Mouse (Mus musculus) CH12.LX (cell line): Measurements from ENCODE around the gene Epb41l1. TPM values are rescaled to one million over a fixed set of nuclear protein-coding genes. Genes with fewer than 3 reads are reported as not detected.

Experiments used
- DNase-seq: peaks from one replicate; pipeline ENCODE4 v3.0.0-alpha.2; 2013; ENCODE audit errors: extremely low read depth
- H3K27ac ChIP-seq: 2 replicates; pipeline ENCODE4 v1.5.1; 2012; ENCODE audit warnings: low read depth, mild to moderate bottlenecking, control low read depth, moderate library complexity; ENCODE audit not compliant: insufficient read depth
- H3K27me3 ChIP-seq: replicated peaks from 2 replicates; pipeline ENCODE3; 2012; ENCODE audit warnings: inconsistent platforms
- H3K36me3 ChIP-seq, 2 experiments: replicated peaks in 1 of 2; 2 replicates each; pipeline versions ENCODE3 to v1.6.1; 2012; ENCODE audit warnings: inconsistent platforms in 1 of 2, low read length in 1 of 2, mild to moderate bottlenecking in 1 of 2, mixed read lengths in 1 of 2, moderate library complexity in 1 of 2; ENCODE audit not compliant: control insufficient read depth in 1 of 2, insufficient read depth in 1 of 2
- H3K4me1 ChIP-seq, 2 experiments: 2 replicates each; pipeline ENCODE4 v1.6.1; 2012; ENCODE audit warnings: inconsistent platforms in 1 of 2, moderate library complexity in 1 of 2; ENCODE audit not compliant: insufficient read depth in 2 of 2, control insufficient read depth in 1 of 2
- H3K4me2 ChIP-seq: 2 replicates; pipeline ENCODE4 v1.6.1; 2012; ENCODE audit warnings: low read depth, mild to moderate bottlenecking, control low read depth; ENCODE audit not compliant: poor library complexity, insufficient read depth, severe bottlenecking
- H3K4me3 ChIP-seq, 3 experiments: fragments of 150-350 bp in 1 of 3; sonication (generic) in 1 of 3; replicated peaks in 1 of 3; 2 replicates each; pipeline versions ENCODE3 to v1.5.1; 2011 to 2012; ENCODE audit warnings: low read depth in 2 of 3, low read length in 2 of 3, mild to moderate bottlenecking in 2 of 3, moderate library complexity in 2 of 3, control low read depth in 1 of 3, improper control_type of control experiment in 1 of 3, inconsistent platforms in 1 of 3, mixed read lengths in 1 of 3; ENCODE audit not compliant: poor library complexity in 1 of 3
- H3K79me2 ChIP-seq: replicated peaks from 2 replicates; pipeline ENCODE4 v1.6.1; 2012; ENCODE audit warnings: mild to moderate bottlenecking, moderate library complexity; ENCODE audit not compliant: control insufficient read depth, poor library complexity, insufficient read depth, severe bottlenecking; ENCODE audit errors: extremely low read depth
- H3K9ac ChIP-seq: 2 replicates; pipeline ENCODE4 v1.6.1; 2012; ENCODE audit warnings: low read depth, mild to moderate bottlenecking, control low read depth, moderate library complexity; ENCODE audit not compliant: insufficient read depth
- H3K9me3 ChIP-seq: replicated peaks from 2 replicates; pipeline ENCODE3; 2012; ENCODE audit warnings: low read length, inconsistent platforms, mixed read lengths
- BHLHE40 ChIP-seq: IDR thresholded peaks from 2 replicates; pipeline ENCODE4 v1.6.1; 2011; ENCODE audit warnings: mild to moderate bottlenecking, low read depth, low read length, improper control_type of control experiment
- CHD1 ChIP-seq: IDR thresholded peaks from 2 replicates; pipeline ENCODE4 v1.6.1; 2012; ENCODE audit warnings: low read depth, low read length, improper control_type of control experiment, inconsistent platforms
- CTCF ChIP-seq, 2 experiments: IDR thresholded peaks in 1 of 2; conservative IDR thresholded peaks in 1 of 2; 2 replicates each; pipeline ENCODE4 v1.5.1; 2011 to 2012; ENCODE audit warnings: low read depth in 2 of 2, low read length in 2 of 2, improper control_type of control experiment in 1 of 2, inconsistent platforms in 1 of 2, mild to moderate bottlenecking in 1 of 2, moderate library complexity in 1 of 2
- ELF1 ChIP-seq: IDR thresholded peaks from 2 replicates; pipeline ENCODE4 v1.6.1; 2014; ENCODE audit warnings: low read depth, mild to moderate bottlenecking, inconsistent platforms, low read length, improper control_type of control experiment
- JUND ChIP-seq: conservative IDR thresholded peaks from 2 replicates; pipeline ENCODE4 v1.6.1; 2011; ENCODE audit warnings: low read depth, low read length, improper control_type of control experiment
- KAT2A ChIP-seq: IDR thresholded peaks from 2 replicates; pipeline ENCODE4 v1.6.1; 2012; ENCODE audit warnings: low read length, improper control_type of control experiment, inconsistent platforms; ENCODE audit not compliant: insufficient replicate concordance
- NELFE ChIP-seq: IDR thresholded peaks from 2 replicates; pipeline ENCODE4 v1.6.1; 2011; ENCODE audit warnings: low read depth, low read length, improper control_type of control experiment
- NRF1 ChIP-seq: IDR thresholded peaks from 2 replicates; pipeline ENCODE4 v1.6.1; 2014; ENCODE audit warnings: low read depth, mild to moderate bottlenecking, inconsistent platforms, low read length, improper control_type of control experiment, moderate library complexity
- PAX5 ChIP-seq: IDR thresholded peaks from 2 replicates; pipeline ENCODE4 v1.6.1; 2012; ENCODE audit warnings: low read length, inconsistent platforms, mixed read lengths
- POLR2A ChIP-seq: IDR thresholded peaks from 2 replicates; pipeline ENCODE4 v1.6.1; 2011; ENCODE audit warnings: low read depth, mild to moderate bottlenecking, improper control_type of control experiment, low read length
- POLR2AphosphoS2 ChIP-seq: IDR thresholded peaks from 2 replicates; pipeline ENCODE4 v1.6.1; 2011; ENCODE audit warnings: low read depth, low read length, improper control_type of control experiment
- SMC3 ChIP-seq: IDR thresholded peaks from 2 replicates; pipeline ENCODE4 v1.6.1; 2011; ENCODE audit warnings: low read depth, low read length, improper control_type of control experiment
- TBP ChIP-seq: conservative IDR thresholded peaks from 2 replicates; pipeline ENCODE4 v1.6.1; 2011; ENCODE audit warnings: low read depth, low read length, improper control_type of control experiment
- USF2 ChIP-seq: conservative IDR thresholded peaks from 2 replicates; pipeline ENCODE4 v1.6.1; 2011; ENCODE audit warnings: low read depth, low read length, improper control_type of control experiment
- ZC3H11A ChIP-seq: IDR thresholded peaks from 2 replicates; pipeline ENCODE4 v1.6.1; 2012; ENCODE audit warnings: low read depth, mild to moderate bottlenecking, inconsistent platforms, low read length, improper control_type of control experiment
- ZKSCAN1 ChIP-seq: IDR thresholded peaks from 2 replicates; pipeline ENCODE4 v1.6.1; 2012; ENCODE audit warnings: low read depth, inconsistent platforms, low read length, improper control_type of control experiment, borderline replicate concordance
- ZNF384 ChIP-seq: IDR thresholded peaks from 2 replicates; pipeline ENCODE4 v1.6.1; 2012; ENCODE audit warnings: low read depth, low read length, improper control_type of control experiment, inconsistent platforms
- dilution Hi-C: fragments of 300-500 bp; cut with MboI; formaldehyde crosslinking; loops from 2 replicates; pipeline ENCODE4 v1.14.3; 2020; ENCODE audit warnings: low sequenced_read_pairs; ENCODE audit not compliant: extremely low pct_unique_long_range_greater_than_20kb, extremely low pct_ligation_motif_present
- in situ Hi-C: fragments of 300-500 bp; cut with MboI; formaldehyde crosslinking; loops from 3 replicates; pipeline ENCODE4 v1.14.3; 2019; ENCODE audit warnings: low sequenced_read_pairs, low pct_ligation_motif_present, low pct_unique_long_range_greater_than_20kb, mixed read lengths
- polyA plus RNA-seq: library from polyadenylated mRNA; unstranded; fragments of >175 nt; gene quantifications from 2 replicates; pipeline ENCODE4 v1.2.1, GENCODE M21; 2012; ENCODE audit warnings: low read depth; ENCODE audit not compliant: insufficient read length
- total RNA-seq, 2 experiments: library from RNA; depleted of rRNA; stranded (reverse); fragments of 300-350 nt in 1 of 2; fragments of >200 nt in 1 of 2; gene quantifications; 2 replicates each; pipeline ENCODE4 v1.2.3; 2012 to 2014

The Epb41l1 gene
- total and polyA plus RNA-seq, 3 experiments: 0.21 TPM; not detected in 2

- no peaks in the 10 kb centered on the region for H3K36me3 ChIP-seq
- no peak overlapping the region for H3K27ac ChIP-seq
- H3K9ac ChIP-seq: no peak overlapping the region
- H3K4me1 ChIP-seq: peaks cover 12 to 20% of the 10 kb centered on the region in 2 experiments
- peaks cover 19% of the 10 kb centered on the region for H3K27me3 ChIP-seq
- no peak overlapping the region for H3K4me3 ChIP-seq
- no peak overlapping the region for H3K4me2 ChIP-seq
- dilution Hi-C loops: no loop called here
- in situ Hi-C loops: no loop called here
- DNase-seq: no peak
- peaks cover 3% of the 10 kb centered on the region for H3K9me3 ChIP-seq
- H3K79me2 ChIP-seq: no peaks in the 10 kb centered on the region
- TF ChIP-seq USF2 (no peak), NRF1 (no peak), PAX5 (no peak), CTCF (conservative IDR thresholded peaks at IDR 0.05 in 1 of 2, IDR thresholded peaks at IDR 0.05 in 1 of 2; ENCODE audit: low read depth in 2 of 2, low read length in 2 of 2) (no peak)
- TF ChIP-seq, all 38 proteins: peak for 0
Observed at GRCm38 (mm10) chr2:156397988-156398387, 22.7 kb upstream of the Epb41l1 start.

- no peak for DNase-seq
- Histone ChIP-seq H3K4me3 (no peak overlapping the region), H3K36me3 (no peaks in the 10 kb centered on the region), H3K4me2 (no peak overlapping the region), H3K27ac (no peak overlapping the region), H3K27me3 (peaks cover 29% of the 10 kb centered on the region), H3K4me1 (peaks cover 8 to 14% of the 10 kb centered on the region in 2 experiments), H3K9me3 (no peaks in the 10 kb centered on the region), H3K9ac (no peak overlapping the region), H3K79me2 (no peaks in the 10 kb centered on the region)
- in situ Hi-C loops (no loop called here), dilution Hi-C loops (no loop called here)
- TF ChIP-seq CHD1 (no peak), TBP (no peak), ZKSCAN1 (no peak), CTCF (conservative IDR thresholded peaks at IDR 0.05 in 1 of 2, IDR thresholded peaks at IDR 0.05 in 1 of 2; ENCODE audit: low read depth in 2 of 2, low read length in 2 of 2) (no peak), ELF1 (no peak), POLR2A (no peak), BHLHE40 (no peak), JUND (no peak), ZC3H11A (no peak), POLR2AphosphoS2 (no peak), KAT2A (no peak), USF2 (no peak), ZNF384 (no peak), SMC3 (no peak), NELFE (no peak), NRF1 (no peak)
Observed at GRCm38 (mm10) chr2:156399485-156399884, 21.2 kb upstream of the Epb41l1 start.
